Mouse (Mus musculus): ENCODE measurements at regions not wholly inside any gene's neighbourhood (a gene's known extent, or its start where the extent isn't known, plus 50 kb on each side); places are given as distances from the start of the nearest gene placed in this dataset.
A peak's percentile ranks its signal among the peaks of the same experiment; 100 is the strongest.

- Histone ChIP-seq H3K4me3 (no peak overlapping the region), H3K9me3 (no peaks in the 10 kb centered on the region), H3K36me3 (no peaks in the 10 kb centered on the region), H3K27me3 (no peaks in the 10 kb centered on the region), H3K27ac (replicated peaks) (no peak overlapping the region), H3K9ac (no peak overlapping the region), H3K4me2 (no peak overlapping the region), H3K4me1 (replicated peaks) (no peaks in the 10 kb centered on the region)
- WGBS, result 64% methylated on average over 3 of the region's 3 CpGs
- ATAC-seq (ENCODE audit: low read depth), result no peak
Measured at GRCm38 (mm10) chr1:128701326-128701725, 109.2 kb upstream of the Cxcr4 start.

- Histone ChIP-seq H3K27me3 (no peaks in the 10 kb centered on the region), H3K4me2 (no peak overlapping the region), H3K27ac (replicated peaks) (no peak overlapping the region), H3K9ac (no peak overlapping the region), H3K9me3 (no peaks in the 10 kb centered on the region), H3K4me1 (replicated peaks) (no peaks in the 10 kb centered on the region), H3K36me3 (no peaks in the 10 kb centered on the region), H3K4me3 (no peak overlapping the region)
- ATAC-seq (ENCODE audit: low read depth), result no peak
- WGBS, result 91% methylated on average over 4 of the region's 4 CpGs
Measured at GRCm38 (mm10) chr1:128697962-128698361, 105.9 kb upstream of the Cxcr4 start.

GRCm38 (mm10) chr1:128695936-128696335 is 103.8 kb upstream of the Cxcr4 start:
- Histone ChIP-seq H3K36me3 (no peaks in the 10 kb centered on the region), H3K9ac (no peak overlapping the region), H3K4me1 (replicated peaks) (peaks cover 7% of the 10 kb centered on the region), H3K9me3 (no peaks in the 10 kb centered on the region), H3K27ac (replicated peaks) (no peak overlapping the region), H3K4me2 (no peak overlapping the region), H3K4me3 (no peak overlapping the region), H3K27me3 (no peaks in the 10 kb centered on the region)
- WGBS, result 84% methylated on average over 2 of the region's 2 CpGs
- no peak for ATAC-seq (ENCODE audit: low read depth)

- Histone ChIP-seq H3K27ac (replicated peaks) (no peak overlapping the region), H3K9ac (no peak overlapping the region), H3K9me3 (no peaks in the 10 kb centered on the region), H3K4me1 (replicated peaks) (peaks cover 11% of the 10 kb centered on the region), H3K36me3 (no peaks in the 10 kb centered on the region), H3K4me2 (no peak overlapping the region), H3K27me3 (no peaks in the 10 kb centered on the region), H3K4me3 (no peak overlapping the region)
- ATAC-seq (ENCODE audit: low read depth), result no peak
Measured at GRCm38 (mm10) chr1:128692799-128693198, 100.7 kb upstream of the Cxcr4 start.

GRCm38 (mm10) chr1:128692313-128692712 is 100.2 kb upstream of the Cxcr4 start:
- no peaks in the 10 kb centered on the region for H3K9me3 ChIP-seq
- H3K4me2 ChIP-seq, result no peak overlapping the region
- no peak overlapping the region for H3K9ac ChIP-seq
- no peaks in the 10 kb centered on the region for H3K36me3 ChIP-seq
- no peak overlapping the region for H3K27ac ChIP-seq (replicated peaks)
- 9% methylated on average over 8 of the region's 8 CpGs for WGBS
- no peak overlapping the region for H3K4me3 ChIP-seq
- peaks cover 16% of the 10 kb centered on the region for H3K4me1 ChIP-seq (replicated peaks)
- ATAC-seq (ENCODE audit: low read depth), result no peak
- no peaks in the 10 kb centered on the region for H3K27me3 ChIP-seq

GRCm38 (mm10) chr1:128687236-128687927 is 95.3 kb upstream of the Cxcr4 start:
- Histone ChIP-seq H3K4me2 (no peak overlapping the region), H3K36me3 (no peaks in the 10 kb centered on the region), H3K27me3 (no peaks in the 10 kb centered on the region), H3K27ac (replicated peaks) (no peak overlapping the region), H3K4me3 (no peak overlapping the region), H3K4me1 (replicated peaks) (peaks cover 24% of the 10 kb centered on the region), H3K9me3 (no peaks in the 10 kb centered on the region), H3K9ac (no peak overlapping the region)
- 4% methylated on average over 9 of the region's 9 CpGs for WGBS
- peak; percentile 55; the same call in 1 of the 2 replicates for ATAC-seq (ENCODE audit: low read depth)

GRCm38 (mm10) chr1:128685467-128686137 is 93.5 kb upstream of the Cxcr4 start:
- no peak for ATAC-seq (ENCODE audit: low read depth)
- peaks cover 19% of the 10 kb centered on the region for H3K4me1 ChIP-seq (replicated peaks)
- H3K9ac ChIP-seq, result no peak overlapping the region
- H3K27ac ChIP-seq (replicated peaks), result no peak overlapping the region
- no peaks in the 10 kb centered on the region for H3K36me3 ChIP-seq
- no peak overlapping the region for H3K4me3 ChIP-seq
- no peaks in the 10 kb centered on the region for H3K27me3 ChIP-seq
- 26% methylated on average over 8 of the region's 8 CpGs for WGBS
- no peak overlapping the region for H3K4me2 ChIP-seq
- no peaks in the 10 kb centered on the region for H3K9me3 ChIP-seq

- Histone ChIP-seq H3K27ac (replicated peaks) (no peak overlapping the region), H3K9ac (no peak overlapping the region), H3K4me3 (no peak overlapping the region), H3K36me3 (no peaks in the 10 kb centered on the region), H3K27me3 (no peaks in the 10 kb centered on the region), H3K4me2 (no peak overlapping the region), H3K9me3 (no peaks in the 10 kb centered on the region), H3K4me1 (replicated peaks) (peaks cover 32% of the 10 kb centered on the region)
- 79% methylated on average over 8 of the region's 8 CpGs for WGBS
- ATAC-seq (ENCODE audit: low read depth), result no peak
Measured at GRCm38 (mm10) chr1:128682942-128683341, 90.8 kb upstream of the Cxcr4 start.

- Histone ChIP-seq H3K9me3 (no peaks in the 10 kb centered on the region), H3K4me3 (no peak overlapping the region), H3K4me2 (no peak overlapping the region), H3K27me3 (no peaks in the 10 kb centered on the region), H3K4me1 (replicated peaks) (peaks cover 22% of the 10 kb centered on the region), H3K36me3 (no peaks in the 10 kb centered on the region), H3K27ac (replicated peaks) (no peak overlapping the region), H3K9ac (no peak overlapping the region)
- ATAC-seq (ENCODE audit: low read depth), result no peak
- 79% methylated on average over 4 of the region's 4 CpGs for WGBS
Measured at GRCm38 (mm10) chr1:128681261-128681660, 89.2 kb upstream of the Cxcr4 start.

- no peak overlapping the region for H3K4me2 ChIP-seq
- no peak for ATAC-seq (ENCODE audit: low read depth)
- H3K36me3 ChIP-seq, result no peaks in the 10 kb centered on the region
- peaks cover 18% of the 10 kb centered on the region for H3K4me1 ChIP-seq (replicated peaks)
- no peak overlapping the region for H3K27ac ChIP-seq (replicated peaks)
- H3K27me3 ChIP-seq, result no peaks in the 10 kb centered on the region
- 54% methylated on average over 3 of the region's 3 CpGs for WGBS
- no peak overlapping the region for H3K9ac ChIP-seq
- H3K9me3 ChIP-seq, result no peaks in the 10 kb centered on the region
- no peak overlapping the region for H3K4me3 ChIP-seq
Measured at GRCm38 (mm10) chr1:128680538-128680937, 88.4 kb upstream of the Cxcr4 start.

GRCm38 (mm10) chr1:128680012-128680411 is 87.9 kb upstream of the Cxcr4 start:
- H3K9ac ChIP-seq, result no peak overlapping the region
- no peak for ATAC-seq (ENCODE audit: low read depth)
- no peak overlapping the region for H3K27ac ChIP-seq (replicated peaks)
- no peak overlapping the region for H3K4me2 ChIP-seq
- 87% methylated on average over 5 of the region's 5 CpGs for WGBS
- no peaks in the 10 kb centered on the region for H3K36me3 ChIP-seq
- H3K4me3 ChIP-seq, result no peak overlapping the region
- H3K9me3 ChIP-seq, result no peaks in the 10 kb centered on the region
- no peaks in the 10 kb centered on the region for H3K27me3 ChIP-seq
- H3K4me1 ChIP-seq (replicated peaks), result peaks cover 16% of the 10 kb centered on the region; the same call in 1 of the 2 replicates

GRCm38 (mm10) chr1:128679005-128679980 is 87.2 kb upstream of the Cxcr4 start:
- no peak overlapping the region for H3K9ac ChIP-seq
- H3K9me3 ChIP-seq, result no peaks in the 10 kb centered on the region
- no peak overlapping the region for H3K4me2 ChIP-seq
- H3K27me3 ChIP-seq, result no peaks in the 10 kb centered on the region
- H3K4me1 ChIP-seq (replicated peaks), result peaks cover 16% of the 10 kb centered on the region; the same call in 1 of the 2 replicates
- no peaks in the 10 kb centered on the region for H3K36me3 ChIP-seq
- 39% methylated on average over 18 of the region's 18 CpGs for WGBS
- ATAC-seq (ENCODE audit: low read depth), result no peak
- 0 out of 2 replicates have a peak overlapping the region, but pooled peaks have one; percentile 30 for H3K27ac ChIP-seq (replicated peaks)
- no peak overlapping the region for H3K4me3 ChIP-seq

Data from neural tube, embryonic 13.5 days (tissue).